Mouse (Mus musculus): ENCODE results near the gene Pde9a. TPM values are rescaled to one million over a fixed set of nuclear protein-coding genes. Genes with fewer than 3 reads are reported as not detected.

The Pde9a gene
- total RNA-seq, 2 experiments from 2014 or later: 21.8 to 31.9 TPM

GRCm38 (mm10) chr17:31393811-31394210, 7.8 kb downstream of the Pde9a start:
- no peak for TF ChIP-seq CTCF (conservative IDR thresholded peaks at IDR 0.05)
- Histone ChIP-seq H3K4me3 (no peak overlapping the region), H3K27ac (no peak overlapping the region)
- DNase-seq (ENCODE audit: low spot score in 2 of 2): no peak

- TF ChIP-seq CTCF (conservative IDR thresholded peaks at IDR 0.05): no peak
- peak overlapping the region; percentile 66 for H3K27ac ChIP-seq
- DNase-seq (ENCODE audit: low spot score in 2 of 2): peak; percentile 29 to 51
- H3K4me3 ChIP-seq: no peak overlapping the region
These were observed 14.3 kb downstream of the Pde9a start for GRCm38 (mm10) chr17:31400294-31400693.

GRCm38 (mm10) chr17:31401160-31401559, 15.2 kb downstream of the Pde9a start:
- Histone ChIP-seq H3K4me3 (no peak overlapping the region), H3K27ac (peak overlapping the region; percentile 66)
- TF ChIP-seq CTCF (conservative IDR thresholded peaks at IDR 0.05): no peak
- no peak for DNase-seq (ENCODE audit: low spot score in 2 of 2)

- H3K27ac ChIP-seq: 0 out of 2 replicates have a peak overlapping the region, but pooled peaks have one; percentile 3
- TF ChIP-seq CTCF (conservative IDR thresholded peaks at IDR 0.05): no peak
- no peak overlapping the region for H3K4me3 ChIP-seq
- no peak for DNase-seq (ENCODE audit: low spot score in 2 of 2)
These were observed 16.7 kb downstream of the Pde9a start for GRCm38 (mm10) chr17:31402713-31403112.

GRCm38 (mm10) chr17:31405694-31406227, 19.8 kb downstream of the Pde9a start:
- DNase-seq (ENCODE audit: low spot score in 2 of 2): no peak
- Histone ChIP-seq H3K4me3 (no peak overlapping the region), H3K27ac (no peak overlapping the region)
- TF ChIP-seq CTCF (conservative IDR thresholded peaks at IDR 0.05): no peak

GRCm38 (mm10) chr17:31409741-31410350, 23.8 kb downstream of the Pde9a start:
- no peak for TF ChIP-seq CTCF (conservative IDR thresholded peaks at IDR 0.05)
- H3K27ac ChIP-seq: peak overlapping the region; percentile 43
- no peak for DNase-seq (ENCODE audit: low spot score in 2 of 2)

GRCm38 (mm10) chr17:31415258-31415657, 29.2 kb downstream of the Pde9a start:
- peak; percentile 61 to 74 for DNase-seq (ENCODE audit: low spot score in 2 of 2)
- no peak overlapping the region for H3K4me3 ChIP-seq
- no peak for TF ChIP-seq CTCF (conservative IDR thresholded peaks at IDR 0.05)
- no peak overlapping the region for H3K27ac ChIP-seq

More at GRCm38 (mm10) chr17:31409741-31410350, 23.8 kb downstream of the Pde9a start:
- no peak overlapping the region for H3K4me3 ChIP-seq

GRCm38 (mm10) chr17:31418804-31419597, 33.0 kb downstream of the Pde9a start:
- Histone ChIP-seq H3K4me3 (no peak overlapping the region), H3K27ac (0 out of 2 replicates have a peak overlapping the region, but pooled peaks have one; percentile 3)
- DNase-seq (ENCODE audit: low spot score in 2 of 2): peak; percentile 14 to 38
- TF ChIP-seq CTCF (conservative IDR thresholded peaks at IDR 0.05): no peak

GRCm38 (mm10) chr17:31419598-31419950, 33.6 kb downstream of the Pde9a start:
- Histone ChIP-seq H3K27ac (no peak overlapping the region), H3K4me3 (no peak overlapping the region)
- TF ChIP-seq CTCF (conservative IDR thresholded peaks at IDR 0.05): no peak
- no peak for DNase-seq (ENCODE audit: low spot score in 2 of 2)

GRCm38 (mm10) chr17:31419995-31420394, 34.0 kb downstream of the Pde9a start:
- Histone ChIP-seq H3K4me3 (no peak overlapping the region), H3K27ac (no peak overlapping the region)
- no peak for TF ChIP-seq CTCF (conservative IDR thresholded peaks at IDR 0.05)
- DNase-seq (ENCODE audit: low spot score in 2 of 2): no peak

GRCm38 (mm10) chr17:31420658-31421057, 34.6 kb downstream of the Pde9a start:
- TF ChIP-seq CTCF (conservative IDR thresholded peaks at IDR 0.05): no peak
- Histone ChIP-seq H3K27ac (no peak overlapping the region), H3K4me3 (no peak overlapping the region)
- DNase-seq (ENCODE audit: low spot score in 2 of 2): no peak

GRCm38 (mm10) chr17:31422381-31422780, 36.4 kb downstream of the Pde9a start:
- Histone ChIP-seq H3K4me3 (no peak overlapping the region), H3K27ac (no peak overlapping the region)
- no peak for DNase-seq (ENCODE audit: low spot score in 2 of 2)
- TF ChIP-seq CTCF (conservative IDR thresholded peaks at IDR 0.05): no peak

- no peak overlapping the region for H3K4me3 ChIP-seq
- no peak for DNase-seq (ENCODE audit: low spot score in 2 of 2)
- TF ChIP-seq CTCF (conservative IDR thresholded peaks at IDR 0.05): no peak
- H3K27ac ChIP-seq: no peak overlapping the region
These were observed 37.0 kb downstream of the Pde9a start for GRCm38 (mm10) chr17:31423020-31423419.
